Mouse (Mus musculus): ENCODE measurements around the gene Tfrc.
"Not testable (repeated sequence)": the region's sequence is repeated elsewhere in the genome, so short reads cannot be mapped to it uniquely, and the experiment has no call there.

Gene Tfrc

DNA sequence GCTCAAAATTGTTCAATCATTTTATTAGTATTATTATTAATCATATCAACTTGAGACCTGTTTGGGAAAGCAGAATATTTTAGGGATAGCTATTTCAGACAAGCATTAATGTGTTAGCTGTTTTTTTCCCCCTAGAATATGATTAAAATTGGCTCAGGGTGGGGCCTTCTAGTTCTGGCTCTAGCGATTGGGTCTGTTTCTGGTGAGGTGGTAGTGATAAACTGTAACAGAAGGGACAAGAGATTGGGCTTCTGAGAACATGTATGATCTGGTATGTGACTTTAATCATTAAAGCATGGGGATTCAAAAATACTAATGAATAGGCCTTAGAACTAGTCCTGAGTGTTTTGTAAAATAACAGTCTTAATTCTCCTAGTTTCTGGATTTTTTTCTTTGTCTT lies 3.3 kb downstream of the Tfrc start:
- DNase-seq (ENCODE audit: low spot score in 2 of 2), result no peak

DNA sequence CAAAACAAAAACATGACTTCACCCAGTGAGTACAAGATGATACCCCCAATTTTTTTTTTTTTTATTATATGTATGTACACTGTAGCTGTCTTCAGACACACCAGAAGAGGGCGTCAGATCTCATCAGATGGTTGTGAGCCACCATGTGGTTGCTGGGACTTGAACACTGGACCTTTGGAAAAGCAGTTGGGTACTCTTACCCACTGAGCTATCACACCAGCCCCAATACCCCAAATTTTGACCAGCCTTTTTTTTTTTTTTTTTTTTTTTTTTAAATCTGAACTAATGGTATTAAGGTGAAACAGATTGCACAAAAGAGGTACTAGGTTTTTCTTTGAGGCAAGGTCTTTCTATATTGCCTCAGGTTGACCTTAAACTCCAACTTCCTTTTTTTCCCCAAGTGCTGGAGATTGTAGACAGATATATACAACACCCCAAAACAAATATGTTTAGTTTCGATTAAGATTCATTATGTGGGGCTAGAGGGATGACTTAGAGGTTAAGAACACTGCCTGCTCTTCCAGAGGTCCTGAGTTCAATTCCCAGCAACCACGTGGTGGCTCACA lies 4.6 kb downstream of the Tfrc start:
- no peak for DNase-seq (ENCODE audit: low spot score in 2 of 2)

DNA sequence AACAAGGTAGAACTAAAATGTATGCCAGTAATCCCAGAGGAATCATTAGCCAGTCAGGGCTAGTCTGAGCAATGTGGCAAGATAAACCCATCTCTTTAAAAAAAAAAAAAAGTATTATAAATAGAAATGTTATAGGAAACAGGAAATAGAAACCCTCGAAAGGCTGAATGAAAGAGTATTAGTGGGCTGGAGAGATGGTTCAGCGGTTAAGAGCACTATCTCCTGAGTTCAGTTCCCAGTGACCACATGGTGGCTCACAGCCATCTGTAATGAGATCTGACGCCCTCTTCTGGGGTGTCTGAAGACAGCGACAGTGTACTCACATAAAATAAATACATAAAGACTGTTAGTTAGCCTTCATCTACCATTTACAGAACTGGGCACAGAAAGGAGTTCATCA lies 5.3 kb downstream of the Tfrc start:
- no peak for DNase-seq (ENCODE audit: low spot score in 2 of 2)

DNA sequence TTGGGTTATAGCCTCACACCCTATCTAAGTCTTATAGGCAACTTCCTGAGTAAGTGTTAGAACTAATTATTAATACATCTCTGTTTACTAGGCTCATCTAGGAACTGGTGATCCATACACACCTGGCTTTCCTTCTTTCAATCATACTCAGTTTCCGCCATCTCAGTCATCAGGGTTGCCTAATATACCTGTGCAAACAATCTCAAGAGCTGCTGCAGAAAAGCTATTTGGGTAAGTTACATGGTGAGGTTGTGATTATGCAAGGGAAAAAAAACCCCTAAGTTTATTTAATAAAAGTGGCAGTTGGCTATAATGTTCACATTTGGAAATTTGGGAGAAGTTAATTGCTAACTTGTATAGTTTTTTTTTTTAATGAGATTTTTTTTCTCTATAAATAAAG lies 10.2 kb downstream of the Tfrc start:
- DNase-seq (ENCODE audit: low spot score in 2 of 2), result no peak

DNA sequence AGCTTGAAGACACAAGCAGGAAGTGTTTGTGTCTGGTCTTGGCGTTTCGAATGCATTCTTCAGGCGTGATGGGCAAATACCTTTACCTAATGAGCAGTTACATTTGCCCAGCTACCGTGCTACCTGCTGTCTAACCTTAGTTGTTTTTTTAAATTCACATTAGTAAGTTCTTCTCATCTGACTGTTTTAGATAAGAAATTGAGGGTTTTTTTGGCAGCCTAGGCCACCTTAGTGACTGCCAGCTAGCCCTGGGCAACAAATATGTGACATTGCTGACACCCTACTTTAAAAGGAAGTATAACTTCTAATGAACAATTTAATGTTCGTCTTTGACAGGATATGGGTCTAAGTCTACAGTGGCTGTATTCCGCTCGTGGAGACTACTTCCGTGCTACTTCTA lies 19.4 kb downstream of the Tfrc start:
- DNase-seq (ENCODE audit: low spot score in 2 of 2), result no peak

DNA sequence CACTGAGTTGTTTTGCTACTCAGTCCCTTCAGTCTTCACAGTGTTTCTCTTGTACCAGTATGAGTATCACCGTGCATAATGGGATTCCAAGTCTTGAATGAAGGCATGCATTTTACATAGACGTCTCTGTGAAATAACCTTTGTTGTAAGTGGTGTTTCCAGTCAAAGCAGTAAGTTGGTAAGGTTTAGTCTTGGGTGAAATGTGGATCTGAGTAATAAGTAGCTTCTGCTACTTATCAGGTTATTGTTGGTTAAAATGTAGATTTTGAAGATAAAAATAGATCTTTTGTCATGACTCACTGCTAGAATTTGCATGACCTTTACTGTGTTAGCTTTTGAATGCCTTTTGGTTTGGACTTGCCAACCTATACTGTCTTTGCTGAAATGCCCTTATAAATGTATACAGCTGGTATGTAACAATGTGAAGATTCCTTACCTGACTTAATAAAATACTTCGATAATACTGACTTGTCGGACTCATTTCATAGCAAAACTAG lies 23.7 kb downstream of the Tfrc start:
- DNase-seq (ENCODE audit: low spot score in 2 of 2), result no peak

DNA sequence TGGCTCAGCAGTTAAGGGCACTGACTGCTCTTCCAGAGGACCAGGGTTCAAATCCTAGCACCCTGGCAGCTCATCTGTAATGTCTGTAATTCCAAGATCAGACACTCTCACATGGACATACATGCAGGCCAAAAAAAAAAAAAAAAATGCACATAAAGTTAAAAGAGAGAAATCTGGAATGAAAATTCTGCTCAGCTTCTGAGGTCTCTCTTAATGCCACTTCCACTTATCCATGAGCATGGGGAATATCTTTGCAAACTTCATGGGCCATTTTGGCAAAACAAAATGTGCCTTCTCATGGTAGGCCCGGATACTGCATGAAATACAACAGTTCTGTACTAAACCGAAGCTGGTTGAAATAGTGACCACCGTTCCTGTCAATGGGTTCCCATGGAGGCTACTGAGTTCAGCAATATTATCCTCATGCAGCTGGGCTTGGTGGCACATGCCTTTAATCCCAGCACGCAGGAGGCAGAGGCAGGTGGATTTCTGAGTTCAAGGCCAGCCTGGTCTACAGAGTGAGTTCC lies 24.8 kb downstream of the Tfrc start:
- DNase-seq (ENCODE audit: low spot score in 2 of 2), result no peak

DNA sequence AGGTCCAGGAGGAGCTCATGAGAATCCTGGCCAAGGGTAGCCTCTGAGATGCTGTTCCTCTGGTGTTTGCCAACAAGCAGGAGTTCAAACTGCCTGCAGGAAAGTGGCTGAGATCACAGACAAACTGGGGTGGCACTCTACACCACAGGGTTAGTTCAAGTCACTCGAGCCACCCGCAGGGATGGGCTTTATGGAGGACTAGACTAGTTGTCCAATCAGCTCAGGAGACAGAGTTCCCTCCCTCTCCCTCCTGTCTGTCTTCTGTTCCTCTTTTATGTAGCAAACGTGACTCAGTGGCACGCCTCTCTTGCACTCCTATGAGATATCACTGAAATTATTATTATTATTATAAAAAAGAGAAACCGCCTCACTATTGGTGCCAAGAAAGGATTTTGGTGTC lies 25.5 kb downstream of the Tfrc start:
- DNase-seq (ENCODE audit: low spot score in 2 of 2), result no peak

DNA sequence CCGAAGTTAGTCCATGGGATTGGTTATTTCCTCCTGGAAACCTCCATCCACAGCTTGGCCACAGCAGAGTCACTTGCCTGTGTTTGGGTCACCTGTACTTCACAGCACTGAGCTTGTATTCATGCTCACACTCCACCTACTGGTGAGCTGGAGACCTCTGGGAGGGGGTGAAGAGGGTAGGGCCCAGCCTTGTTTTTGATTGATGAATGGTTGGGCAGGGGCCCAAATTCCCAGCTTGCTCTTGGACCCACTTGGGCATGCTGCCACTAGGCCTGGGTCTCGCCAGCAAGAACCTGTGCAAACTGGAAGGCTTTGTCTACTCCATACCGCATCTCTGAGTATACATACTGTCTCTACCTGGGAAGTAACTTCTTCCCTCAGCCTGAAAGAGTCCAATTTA lies 26.6 kb downstream of the Tfrc start:
- DNase-seq (ENCODE audit: low spot score in 2 of 2), result no peak

DNA sequence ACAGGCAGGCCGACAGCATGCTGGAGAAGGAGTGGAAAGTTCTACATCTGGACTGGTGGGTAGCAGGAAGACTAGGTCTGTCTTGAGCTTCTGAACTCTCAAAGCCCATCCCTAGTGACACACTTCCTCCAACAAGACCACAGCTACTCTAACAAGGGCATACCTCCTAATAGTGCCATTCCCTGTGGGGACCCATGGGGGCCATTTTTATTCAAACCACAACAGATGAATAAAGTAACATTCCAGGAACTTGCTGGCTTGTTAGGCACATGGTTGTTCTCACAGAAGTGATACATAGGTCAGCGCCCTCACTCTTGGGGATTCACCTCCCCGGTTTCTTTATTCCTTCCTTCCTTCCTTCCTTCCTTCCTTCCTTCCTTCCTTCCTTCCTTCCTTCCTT lies 27.6 kb downstream of the Tfrc start:
- DNase-seq (ENCODE audit: low spot score in 2 of 2), result no peak

DNA sequence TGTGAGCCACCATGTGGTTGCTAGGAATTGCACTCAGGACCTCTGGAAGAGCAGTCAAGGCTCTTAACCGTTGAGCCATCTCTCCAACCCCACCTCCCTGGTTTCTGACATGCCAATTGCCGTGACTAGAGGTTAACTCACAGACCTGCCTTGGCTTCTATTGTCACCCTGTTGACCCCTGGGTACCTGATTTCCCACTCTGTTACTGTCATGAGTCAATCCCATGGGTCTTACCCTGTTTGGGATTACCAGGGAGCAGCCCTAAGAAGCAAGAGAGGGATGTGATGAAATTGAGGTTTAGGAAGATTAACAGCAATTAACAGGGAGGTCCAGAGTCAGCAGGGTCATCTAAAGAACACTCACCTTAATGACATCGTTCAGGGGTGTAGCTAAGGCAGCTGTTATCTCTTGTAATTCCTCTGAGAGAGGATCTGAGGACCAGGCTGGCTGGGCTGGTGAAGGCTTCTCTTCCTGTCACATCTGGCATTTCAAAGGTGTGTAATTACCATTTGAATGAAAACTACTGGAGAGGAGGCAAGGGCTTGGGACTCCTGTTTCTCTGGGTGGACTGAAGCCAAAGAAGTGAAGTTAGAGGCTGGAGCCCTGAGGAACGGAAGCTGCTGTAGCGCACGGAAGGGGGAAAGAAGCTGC lies 28.3 kb downstream of the Tfrc start:
- DNase-seq (ENCODE audit: low spot score in 2 of 2), result no peak

DNA sequence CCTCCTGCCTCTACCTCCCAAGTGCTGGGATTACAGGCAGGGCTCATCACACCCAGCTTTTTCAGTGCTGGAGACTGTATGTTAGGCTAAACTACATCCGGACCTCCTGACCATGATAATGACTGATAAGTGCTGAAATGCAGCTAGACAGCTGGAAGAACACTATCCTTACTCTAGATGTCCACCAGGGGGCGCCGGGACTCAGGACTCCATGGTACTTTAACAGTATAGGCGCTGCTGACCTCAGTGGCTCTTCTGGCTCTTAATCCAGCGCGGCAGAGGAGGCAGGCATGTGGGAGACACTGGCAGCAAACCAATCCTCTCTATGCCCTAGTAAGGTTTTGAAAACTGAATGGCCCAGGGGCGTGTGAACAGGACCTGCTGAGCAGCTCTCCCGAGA lies 29.8 kb downstream of the Tfrc start:
- peak; percentile 85 to 88 for DNase-seq (ENCODE audit: low spot score in 2 of 2)

DNA sequence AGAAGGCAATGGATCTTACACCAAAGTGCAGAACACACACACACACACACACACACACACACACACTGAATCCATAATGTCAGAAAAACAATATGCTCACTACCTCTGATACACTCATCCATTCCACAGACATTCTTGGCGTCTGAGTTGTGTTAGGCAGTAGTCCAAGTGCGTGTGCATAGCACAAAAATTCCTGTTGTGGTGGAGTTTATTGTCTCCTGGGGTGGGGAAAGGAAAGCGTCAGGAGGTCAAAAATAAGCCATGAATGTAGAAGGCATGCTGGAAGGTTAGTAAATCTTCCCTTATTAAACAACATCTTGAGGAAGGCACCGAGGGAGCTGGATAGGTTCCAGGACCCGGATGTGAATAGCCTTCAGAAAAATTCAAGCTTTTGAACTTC lies 31.4 kb downstream of the Tfrc start:
- no peak for DNase-seq (ENCODE audit: low spot score in 2 of 2)

DNA sequence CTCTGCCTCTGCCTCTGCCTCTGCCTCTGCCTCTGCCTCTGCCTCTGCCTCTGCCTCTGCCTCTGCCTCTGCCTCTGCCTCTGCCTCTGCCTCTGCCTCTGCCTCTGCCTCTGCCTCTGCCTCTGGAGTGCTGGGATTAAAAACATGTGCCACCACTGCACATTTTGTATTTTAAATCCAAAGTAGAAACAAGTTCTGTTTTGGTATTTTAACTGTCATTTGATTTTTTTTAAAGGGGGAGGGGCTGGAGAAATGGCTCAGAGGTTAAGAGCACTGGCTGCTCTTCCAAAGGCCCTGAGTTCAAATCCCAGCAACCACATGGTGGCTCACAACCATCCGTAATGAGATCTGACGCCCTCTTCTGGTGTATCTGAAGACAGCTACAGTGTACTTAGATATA lies 32.0 kb downstream of the Tfrc start:
- DNase-seq (ENCODE audit: low spot score in 2 of 2), result not testable (repeated sequence)

DNA sequence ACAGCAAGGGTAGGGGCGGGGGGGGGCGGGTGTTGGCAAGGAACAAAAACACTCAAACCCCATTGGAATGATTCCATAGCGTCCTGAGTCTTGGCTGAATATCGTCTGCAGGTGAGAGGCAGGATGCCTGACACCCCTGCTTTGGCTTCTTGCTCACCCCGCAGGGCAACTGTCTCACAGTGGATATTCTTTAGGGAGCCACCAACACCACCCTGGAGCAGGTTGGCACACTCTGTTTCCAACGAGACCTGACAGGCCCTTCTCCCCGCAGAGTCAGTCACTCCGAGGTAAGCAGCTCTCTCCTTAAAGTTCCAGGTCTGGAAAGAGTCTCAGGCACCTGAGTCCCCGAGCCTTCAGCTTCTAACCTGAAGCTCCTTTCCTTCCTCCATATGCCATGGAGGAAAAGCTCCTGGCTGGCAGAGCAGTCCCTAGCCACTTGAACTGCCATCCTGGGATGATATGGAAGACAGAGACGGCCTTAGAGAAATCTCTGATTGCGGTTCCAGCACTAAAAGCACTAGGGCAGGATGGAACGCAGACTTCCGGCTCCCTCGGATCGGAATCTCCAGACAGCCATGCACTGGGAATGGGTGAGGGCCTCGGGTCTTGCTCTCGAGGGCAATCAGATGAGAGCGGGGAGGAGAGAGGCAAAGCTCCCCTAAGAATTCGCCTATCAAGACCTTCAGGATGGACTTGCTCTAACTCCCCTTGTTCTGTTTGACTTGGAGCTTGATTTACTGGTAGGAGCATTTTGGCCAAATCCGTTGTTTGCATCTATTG lies 32.9 kb downstream of the Tfrc start:
- no peak for DNase-seq (ENCODE audit: low spot score in 2 of 2)

DNA sequence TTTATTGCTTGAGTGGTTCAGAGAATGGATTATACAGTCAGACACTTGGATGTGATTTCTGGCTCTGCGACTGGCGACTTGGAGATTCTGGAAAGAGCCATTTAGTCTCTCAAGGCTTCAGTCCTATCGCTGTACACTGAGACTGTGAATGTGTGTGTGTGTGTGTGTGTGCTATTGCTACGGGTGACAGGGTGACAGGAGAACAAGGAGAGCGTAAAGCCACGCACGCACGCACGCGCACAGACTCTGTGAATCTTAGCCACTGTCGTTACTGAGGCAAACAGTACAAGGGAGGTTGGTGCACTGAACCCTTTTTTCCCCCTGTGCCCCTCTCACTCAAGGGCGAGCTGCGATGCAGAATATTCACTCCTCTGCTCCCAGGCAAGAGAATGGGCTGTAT lies 33.6 kb downstream of the Tfrc start:
- peak; percentile 32 to 47 for DNase-seq (ENCODE audit: low spot score in 2 of 2)

DNA sequence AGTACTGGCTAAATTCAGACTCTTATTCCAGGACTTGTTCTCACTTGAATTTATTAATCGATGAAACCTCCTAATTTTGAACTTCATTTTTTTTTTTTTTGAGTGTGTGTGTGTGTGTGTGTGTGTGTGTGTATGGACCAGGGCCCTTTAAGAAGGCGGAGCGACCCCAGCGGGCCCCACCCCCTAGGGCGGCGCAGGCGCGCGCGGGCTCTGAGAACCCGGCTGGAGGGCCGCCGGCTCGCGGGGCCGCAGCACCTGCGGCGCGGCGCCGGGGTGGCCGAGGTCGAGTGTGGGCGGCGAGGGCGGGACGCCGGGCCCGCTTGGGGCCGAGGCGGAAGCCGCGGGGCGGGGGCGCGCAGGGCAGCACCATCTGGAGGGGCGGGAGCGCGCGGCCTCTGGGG lies 34.9 kb downstream of the Tfrc start, which contains the start of gene Tnk2:
Gene Tnk2 (plus strand): TSS at position 214 of the 401 bp plus-strand sequence.
- DNase-seq (ENCODE audit: low spot score in 2 of 2), result peak; percentile 92

DNA sequence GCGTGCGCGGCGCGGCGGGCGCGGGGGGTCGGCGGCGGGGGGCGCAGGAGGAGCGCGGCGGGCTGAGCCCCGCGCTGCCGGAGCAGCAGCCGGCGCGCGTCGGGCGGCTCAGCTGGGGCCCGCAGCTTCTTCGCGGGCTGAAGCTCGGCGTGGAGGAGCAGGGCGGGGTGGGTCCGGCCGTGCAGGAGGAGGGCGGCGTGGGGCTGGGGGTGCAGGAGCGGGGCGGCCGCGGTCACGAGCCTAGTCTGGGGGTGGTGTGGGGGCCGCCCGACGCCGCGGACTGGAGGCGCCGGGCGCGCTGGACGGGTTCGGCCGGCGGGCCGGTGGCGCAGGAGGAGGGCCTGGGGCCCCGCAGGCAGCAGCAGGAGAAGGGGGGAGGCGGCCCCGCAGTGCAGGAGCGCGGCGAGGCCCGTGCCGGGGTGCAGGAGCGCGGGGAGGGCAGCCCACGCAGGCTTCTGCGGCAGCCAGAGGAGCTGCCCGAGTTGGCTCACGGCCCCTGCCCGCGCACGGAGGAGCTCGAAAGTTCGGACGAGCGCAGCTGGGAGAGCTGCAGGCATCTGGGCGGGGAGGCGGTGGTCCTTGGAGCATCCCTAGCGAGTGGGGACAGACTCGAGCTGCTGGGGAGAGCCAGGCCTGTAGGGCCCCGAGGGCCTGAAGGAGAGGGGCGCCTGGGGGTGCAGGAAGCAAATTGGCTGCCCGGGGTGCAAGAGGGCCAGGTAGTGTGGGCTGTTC lies 35.5 kb downstream of the Tfrc start:
- DNase-seq (ENCODE audit: low spot score in 2 of 2), result peak; percentile 72 to 74

DNA sequence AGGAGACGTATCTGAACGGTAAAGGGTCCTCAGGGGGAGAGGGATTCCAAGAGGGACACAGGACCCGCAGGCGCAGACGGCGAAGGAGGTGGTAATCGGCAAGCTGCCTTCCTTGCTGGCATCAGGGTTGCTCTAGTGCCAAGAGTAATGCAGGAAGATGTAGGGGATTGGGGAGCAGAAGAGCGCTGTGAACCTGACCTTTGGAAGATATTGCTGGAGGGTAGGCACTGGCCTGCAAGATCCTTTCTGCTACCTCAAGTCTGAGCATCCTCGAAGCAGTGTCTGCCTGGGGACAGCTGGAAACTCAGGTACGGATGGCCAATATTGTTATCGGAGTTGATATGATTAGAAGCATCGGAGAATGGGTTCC lies 36.1 kb downstream of the Tfrc start:
- no peak for DNase-seq (ENCODE audit: low spot score in 2 of 2)

DNA sequence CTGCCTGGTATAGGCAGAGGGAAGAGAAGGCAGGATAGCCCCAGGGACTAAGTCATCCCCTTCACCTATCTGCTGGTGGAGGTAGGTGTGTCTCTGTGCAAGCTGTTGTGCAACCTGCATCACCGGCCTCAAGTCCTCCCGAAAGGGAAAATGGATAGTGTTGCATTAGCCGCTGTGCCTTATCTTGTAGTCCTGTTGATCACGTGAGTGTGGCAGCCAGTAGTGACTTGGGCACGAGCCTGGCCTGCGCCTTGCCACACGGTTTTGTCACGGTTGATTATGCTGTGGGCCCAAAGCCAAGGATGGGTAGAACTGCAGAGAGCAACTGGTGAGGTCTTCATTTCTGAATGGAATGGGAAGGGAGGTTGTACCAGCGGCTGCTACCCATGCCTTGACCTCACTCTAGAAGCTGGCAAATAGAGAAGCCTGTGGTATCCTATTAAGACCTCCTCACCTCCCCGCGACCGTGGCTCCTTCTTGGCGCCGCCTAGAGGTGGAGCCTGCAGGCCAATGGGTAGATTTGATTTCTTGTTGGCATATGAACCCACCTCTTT lies 36.7 kb downstream of the Tfrc start:
- DNase-seq (ENCODE audit: low spot score in 2 of 2), result peak; percentile 67 to 81

DNA sequence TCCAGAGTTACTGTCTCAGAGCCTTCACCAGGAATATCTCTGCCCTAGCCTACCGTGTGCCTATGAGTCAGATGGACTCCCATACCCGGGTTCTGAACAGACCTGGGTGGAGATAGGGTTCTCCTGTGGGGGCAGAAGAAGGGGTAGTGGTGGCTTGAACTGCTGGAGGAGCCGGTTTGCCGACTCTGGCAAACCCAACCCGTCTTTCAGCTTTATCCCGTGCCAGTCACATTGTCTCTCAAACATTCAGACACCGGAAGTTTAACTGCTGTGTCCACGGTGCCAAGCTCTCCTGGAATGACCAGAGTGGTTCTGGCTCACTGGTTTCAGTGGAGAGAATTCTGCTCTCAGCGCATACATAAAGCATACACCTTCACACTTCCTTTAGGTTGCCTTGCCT lies 37.3 kb downstream of the Tfrc start:
- DNase-seq (ENCODE audit: low spot score in 2 of 2), result peak in 1 of 2 experiments; percentile 16

DNA sequence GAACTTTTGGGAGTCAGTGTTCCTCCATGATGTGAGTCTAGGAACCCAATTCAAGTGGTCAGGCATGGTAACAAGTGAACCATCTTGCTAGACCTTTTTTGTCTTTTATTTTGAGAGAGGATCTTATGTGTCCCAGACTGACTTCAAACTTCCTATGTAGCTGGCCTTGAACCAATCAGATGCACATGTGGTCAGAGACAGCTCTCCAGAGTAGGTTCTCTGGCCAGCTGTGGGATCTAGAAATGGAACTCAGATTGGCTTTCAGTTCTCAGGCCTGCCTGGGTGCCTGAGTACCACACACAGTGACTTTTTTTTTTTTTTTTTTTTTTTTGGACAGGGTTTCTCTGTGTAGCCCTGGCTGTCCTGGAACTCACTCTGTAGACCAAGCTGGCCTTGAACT lies 39.0 kb downstream of the Tfrc start:
- DNase-seq (ENCODE audit: low spot score in 2 of 2), result no peak

Measured in right cerebral cortex, postnatal 10 days (tissue).